ENCODE assay signal across 27 mouse cellular contexts in the genomic region with DNA sequence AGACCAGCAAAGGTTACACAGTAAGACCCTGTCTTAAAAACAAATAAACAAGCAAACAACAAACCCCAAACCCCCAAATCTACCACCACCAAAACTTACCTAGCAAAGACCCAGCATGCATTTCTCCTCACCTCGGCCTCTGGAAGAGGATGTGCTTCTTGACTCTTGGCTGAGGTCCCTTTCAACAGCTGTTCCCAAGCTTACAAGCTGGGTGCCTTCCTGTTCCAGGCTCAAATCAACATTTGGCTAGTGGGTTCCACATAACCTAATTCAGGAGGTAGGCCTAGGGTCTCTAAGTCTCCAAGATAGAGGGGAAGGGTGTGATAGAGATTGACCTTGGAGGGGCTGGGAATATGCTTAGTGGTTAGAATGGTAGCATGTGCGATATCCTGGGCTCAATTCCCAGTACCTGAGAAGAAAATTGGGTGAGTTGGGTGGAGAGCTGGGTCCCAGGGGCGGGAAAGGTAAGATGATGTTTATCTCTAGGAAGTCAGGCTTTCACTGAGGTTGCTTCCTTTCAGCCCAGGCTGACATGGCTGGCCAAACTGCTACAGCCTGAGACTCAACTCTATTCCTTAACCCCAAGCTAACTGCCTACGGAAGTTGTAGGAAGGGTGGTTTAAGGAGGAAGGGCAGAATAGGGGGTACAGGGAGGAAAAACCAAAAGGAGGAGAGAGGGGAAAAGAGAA. TPM values are rescaled to one million over a fixed set of nuclear protein-coding genes. Genes with fewer than 3 reads are reported as not detected.
DNase-seq lines count a peak whose midpoint lies in the region; ATAC-seq and TF ChIP-seq lines count a peak whose summit lies in the region.
"Had no signal": no experiment of that assay in that cellular context is flagged by ENCODE, and none has a peak within 500 bp of the region (broad histone marks: within the 10 kb centered on the region; RNA-seq: fewer than 3 reads in every experiment).

No protein-coding gene starts in this region.

- ATAC-seq in heart, embryonic 11.5 days (replicated peaks; ENCODE audit: insufficient number of reproducible peaks, low FRiP score, low TSS enrichment), result no peak
- ATAC-seq in megakaryocyte, adult 5-6 weeks (ENCODE audit: poor library complexity, severe bottlenecking), result 0 out of 2 replicates have a peak, but pooled peaks have one; percentile 4
- ATAC-seq in intestine, embryonic 15.5 days, result no peak
- ATAC-seq: forebrain, embryonic 14.5 days; forebrain, embryonic 16.5 days had no signal

- peak; percentile 93 for DNase-seq in heart, adult 11 months
- DNase-seq in heart, adult 8-10 months (ENCODE audit: low spot score), result no peak
- DNase-seq in heart, adult 2 months, result peak in 1 of 2 experiments; percentile 37
- DNase-seq in cerebellum, postnatal 36 days, result no peak
- DNase-seq: adrenal gland, adult 2 months; adrenal gland, postnatal 10 days; adrenal gland, postnatal 25 days; cerebellum, adult 11-12 months; cerebellum, adult 2 months; cerebellum, adult 9-10 months; cerebellum, postnatal 10 days; cerebellum, postnatal 25 days; embryo, embryonic 11 days had no signal

- no peak for TF ChIP-seq CTCF in heart, adult 2 months (IDR thresholded peaks at IDR 0.05)

- no peak overlapping the region for H3K4me3 ChIP-seq in heart, adult 2 months
- no peak overlapping the region for H3K4me3 ChIP-seq in heart, embryonic 11.5 days (ENCODE audit: low read depth, low read length)
- H3K4me3 ChIP-seq in brown adipose tissue, adult 24 weeks (ENCODE audit: insufficient read depth, low read depth, low read length), result no peak overlapping the region
- H3K4me3 ChIP-seq in intestine, embryonic 15.5 days (replicated peaks), result no peak overlapping the region
- H3K4me3 ChIP-seq: embryonic facial prominence, embryonic 13.5 days; embryonic facial prominence, embryonic 15.5 days; erythroblast, embryonic 14.5 days; forebrain, embryonic 10.5 days; forebrain, embryonic 12.5 days had no signal

- H3K36me3 ChIP-seq in heart, adult 2 months (ENCODE audit: control insufficient read depth, insufficient read depth, low read length), result peaks cover 3% of the 10 kb centered on the region; the same call in 1 of the 2 replicates
- H3K36me3 ChIP-seq in heart, embryonic 11.5 days (ENCODE audit: control insufficient read depth, insufficient read depth, low read length), result no peaks in the 10 kb centered on the region
- no peaks in the 10 kb centered on the region for H3K36me3 ChIP-seq in intestine, embryonic 15.5 days
- H3K36me3 ChIP-seq: embryonic facial prominence, embryonic 13.5 days; embryonic facial prominence, embryonic 15.5 days; forebrain, embryonic 10.5 days; forebrain, embryonic 12.5 days had no signal

- no peak overlapping the region for H3K9ac ChIP-seq in heart, adult 2 months (ENCODE audit: low read depth, low read length)
- no peak overlapping the region for H3K9ac ChIP-seq in heart, embryonic 11.5 days (ENCODE audit: low read depth, low read length)
- H3K9ac ChIP-seq in intestine, embryonic 15.5 days, result no peak overlapping the region
- H3K9ac ChIP-seq: embryonic facial prominence, embryonic 13.5 days; embryonic facial prominence, embryonic 15.5 days; forebrain, embryonic 12.5 days had no signal

- no peaks in the 10 kb centered on the region for H3K79me2 ChIP-seq in heart, adult 2 months (replicated peaks; ENCODE audit: control insufficient read depth, insufficient read depth, low read length)

- 52% methylated on average over 4 of the region's 4 CpGs for WGBS in heart, adult 2 months
- 81% methylated on average over 4 of the region's 4 CpGs for whole genome bisulfite sequencing in heart, embryonic 11.5 days (ENCODE audit: insufficient replicate concordance)
- 76% methylated on average over 4 of the region's 4 CpGs for WGBS in intestine, embryonic 15.5 days

- TF ChIP-seq POLR2A in heart, adult 2 months (IDR thresholded peaks at IDR 0.05; ENCODE audit: insufficient read depth, low read depth, low read length), result no peak

- intact Hi-C loops in heart, adult 2 months (cut with DNase I), result no loop called here

- peaks cover 39% of the 10 kb centered on the region for H3K4me1 ChIP-seq in heart, adult 2 months (ENCODE audit: control insufficient read depth, insufficient read depth, low read length)
- H3K4me1 ChIP-seq in heart, embryonic 11.5 days (ENCODE audit: control insufficient read depth, insufficient read depth, low read length), result peaks cover 41% of the 10 kb centered on the region
- peaks cover 27% of the 10 kb centered on the region for H3K4me1 ChIP-seq in brown adipose tissue, adult 24 weeks (ENCODE audit: control insufficient read depth, insufficient read depth, insufficient read length, low read length)
- H3K4me1 ChIP-seq in intestine, embryonic 15.5 days (replicated peaks), result peaks cover 25% of the 10 kb centered on the region
- H3K4me1 ChIP-seq: forebrain, embryonic 12.5 days had no signal

- no peaks in the 10 kb centered on the region for H3K9me3 ChIP-seq in heart, embryonic 11.5 days (replicated peaks; ENCODE audit: control insufficient read depth, low read length)
- H3K9me3 ChIP-seq in intestine, embryonic 15.5 days, result no peaks in the 10 kb centered on the region
- H3K9me3 ChIP-seq: embryonic facial prominence, embryonic 13.5 days; embryonic facial prominence, embryonic 15.5 days; forebrain, embryonic 10.5 days; forebrain, embryonic 12.5 days had no signal

- peak overlapping the region; percentile 44 for H3K27ac ChIP-seq in heart, adult 2 months
- no peak overlapping the region for H3K27ac ChIP-seq in heart, embryonic 11.5 days (ENCODE audit: low read depth, low read length)
- peak overlapping the region; percentile 59 for H3K27ac ChIP-seq in brown adipose tissue, adult 24 weeks (replicated peaks; ENCODE audit: low read depth, low read length)
- no peak overlapping the region for H3K27ac ChIP-seq in intestine, embryonic 15.5 days
- H3K27ac ChIP-seq: embryonic facial prominence, embryonic 13.5 days; embryonic facial prominence, embryonic 15.5 days; forebrain, embryonic 10.5 days; forebrain, embryonic 12.5 days had no signal

- H3K4me2 ChIP-seq in heart, embryonic 11.5 days, result no peak overlapping the region
- H3K4me2 ChIP-seq in intestine, embryonic 15.5 days (replicated peaks), result no peak overlapping the region
- H3K4me2 ChIP-seq: embryonic facial prominence, embryonic 13.5 days; embryonic facial prominence, embryonic 15.5 days; forebrain, embryonic 12.5 days had no signal

- H3K27me3 ChIP-seq in heart, adult 2 months (ENCODE audit: control insufficient read depth, insufficient read depth, low read length), result no peaks in the 10 kb centered on the region
- no peaks in the 10 kb centered on the region for H3K27me3 ChIP-seq in heart, embryonic 11.5 days (ENCODE audit: control insufficient read depth, insufficient read depth, low read length)
- H3K27me3 ChIP-seq in intestine, embryonic 15.5 days (replicated peaks), result no peaks in the 10 kb centered on the region
- H3K27me3 ChIP-seq: embryonic facial prominence, embryonic 13.5 days; embryonic facial prominence, embryonic 15.5 days; forebrain, embryonic 12.5 days had no signal

- TF ChIP-seq EP300 in heart, adult 2 months (IDR thresholded peaks at IDR 0.05; ENCODE audit: insufficient read depth, low read depth, low read length), result 0 out of 2 replicates have a peak, but pooled peaks have one; percentile 20

RNA-seq across cellular contexts. Expression of a gene that starts 8.7 kb away (rescaled TPM):
- 10 to 100 TPM; 27.8 to 40.2 (median 33.7) TPM for total RNA-seq in heart, adult 8-10 months (2022)
- 10 to 100 TPM; 36.4 to 36.7 TPM for total RNA-seq in heart, adult 2 months (2021)
- 38.6 and 44.6 TPM in 2 replicates for polyA plus RNA-seq in heart, adult 2 months (2012; rRNA removed)
- polyA plus RNA-seq in heart, embryonic 11.5 days (2014; fragmentation: Nextera tagmentation; extraction: Ambion mirVana), result 66.4 and 82.7 TPM in 2 replicates
- polyA plus RNA-seq in brown adipose tissue, adult 24 weeks (2012; ENCODE audit: insufficient read depth, insufficient read length, missing spikeins), result 2.7 and 5.3 TPM in 2 replicates
- 18.4 and 21.4 TPM in 2 replicates for total RNA-seq in megakaryocyte, adult 5-6 weeks (2015)
- 8.3 and 9.5 TPM in 2 replicates for total RNA-seq in megakaryocyte, adult 5-6 weeks (2017)
- 44.8 and 45.5 TPM in 2 replicates for polyA plus RNA-seq in intestine, embryonic 15.5 days (2015; fragmentation: Nextera tagmentation; extraction: Ambion mirVana)

RNA-seq across cellular contexts. Expression of a gene that starts 35.4 kb away (rescaled TPM):
- 1 to 10 TPM; 6.7 to 9.5 (median 8.8) TPM for total RNA-seq in heart, adult 8-10 months (2022)
- total RNA-seq in heart, adult 2 months (2021), result 10 to 100 TPM; 10.1 to 10.4 TPM
- 7.3 and 12.0 TPM in 2 replicates for polyA plus RNA-seq in heart, adult 2 months (2012; rRNA removed)
- 10.2 and 11.6 TPM in 2 replicates for polyA plus RNA-seq in heart, embryonic 11.5 days (2014; fragmentation: Nextera tagmentation; extraction: Ambion mirVana)
- polyA plus RNA-seq in brown adipose tissue, adult 24 weeks (2012; ENCODE audit: insufficient read depth, insufficient read length, missing spikeins), result 12.2 and 17.4 TPM in 2 replicates
- 35.8 and 40.1 TPM in 2 replicates for total RNA-seq in megakaryocyte, adult 5-6 weeks (2015)
- total RNA-seq in megakaryocyte, adult 5-6 weeks (2017), result 6.8 and 9.4 TPM in 2 replicates
- polyA plus RNA-seq in intestine, embryonic 15.5 days (2015; fragmentation: Nextera tagmentation; extraction: Ambion mirVana), result 5.6 TPM in 2 replicates

RNA-seq across cellular contexts. Expression of a gene that starts 55.0 kb away (rescaled TPM):
- total RNA-seq in heart, adult 8-10 months (2022), result under 1 TPM in 2 of 4 experiments, not detected in 2; 0.37 to 0.54 TPM
- not detected for total RNA-seq in heart, adult 2 months (2021)
- 0.51 and 0.64 TPM in 2 replicates for polyA plus RNA-seq in heart, adult 2 months (2012; rRNA removed)
- polyA plus RNA-seq in heart, embryonic 11.5 days (2014; fragmentation: Nextera tagmentation; extraction: Ambion mirVana), result 38.0 and 38.5 TPM in 2 replicates
- polyA plus RNA-seq in brown adipose tissue, adult 24 weeks (2012; ENCODE audit: insufficient read depth, insufficient read length, missing spikeins), result not detected in 2 replicates
- total RNA-seq in megakaryocyte, adult 5-6 weeks (2015), result 4.4 and 6.8 TPM in 2 replicates
- 1.3 and 1.5 TPM in 2 replicates for total RNA-seq in megakaryocyte, adult 5-6 weeks (2017)
- not detected in 2 replicates for polyA plus RNA-seq in intestine, embryonic 15.5 days (2015; fragmentation: Nextera tagmentation; extraction: Ambion mirVana)
- total RNA-seq: adrenal gland, adult 2 months; adrenal gland, postnatal 10 days; adrenal gland, postnatal 25 days; adrenal gland, postnatal 4 days; common myeloid progenitor, adult 5-6 weeks had no signal
- polyA plus RNA-seq: adrenal gland, adult 2 months; brain, embryonic 14.5 days; embryonic facial prominence, embryonic 13.5 days; embryonic facial prominence, embryonic 15.5 days; erythroblast, embryonic 14.5 days; forebrain, embryonic 10.5 days; forebrain, embryonic 12.5 days; forebrain, embryonic 14.5 days; forebrain, embryonic 16.5 days had no signal

Comparison
In these comparisons a context has a peak if more than half of its experiments do, and no peak if none do; other contexts are left out.
1. H3K27ac ChIP-seq: peak in heart, adult 2 months (single experiment) and brown adipose tissue, adult 24 weeks (single experiment); none in heart, embryonic 11.5 days (single experiment) and intestine, embryonic 15.5 days (single experiment).
2. RNA of a gene that starts 55.0 kb away (polyA plus RNA-seq): 38.0 to 38.5 TPM in heart, embryonic 11.5 days; 0.51 to 0.64 TPM in heart, adult 2 months, not detected in intestine, embryonic 15.5 days and not detected in brown adipose tissue, adult 24 weeks; every median in the first group is over 10 times any median in the second.